Comparison of ENCODE assay signal across 10 mouse cellular contexts in the genomic region with DNA sequence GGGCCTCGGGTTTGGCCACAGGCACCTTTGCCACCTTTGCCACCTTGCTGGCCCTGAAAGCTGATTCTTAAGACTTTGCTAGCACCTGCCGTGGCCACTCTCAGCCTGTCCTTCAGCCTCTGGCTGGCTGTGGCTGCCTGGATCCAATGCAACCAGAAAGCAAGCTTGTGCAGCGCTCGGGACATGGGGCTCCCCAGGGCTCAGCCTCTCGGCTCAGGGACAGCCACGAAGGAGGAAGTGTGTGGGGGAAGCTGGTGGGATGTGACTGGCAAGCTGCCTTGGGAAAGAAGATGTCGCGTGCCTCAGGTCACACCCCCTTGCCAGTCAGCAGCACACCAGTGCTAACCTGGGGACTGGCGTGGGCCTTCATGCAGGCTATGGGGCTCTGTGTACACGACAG. TPM values are rescaled to one million over a fixed set of nuclear protein-coding genes. Genes with fewer than 3 reads are reported as not detected.
DNase-seq lines count a peak whose midpoint lies in the region; ATAC-seq and TF ChIP-seq lines count a peak whose summit lies in the region.
"Had no signal": no experiment of that assay in that cellular context is flagged by ENCODE, and none has a peak within 500 bp of the region (broad histone marks: within the 10 kb centered on the region; RNA-seq: fewer than 3 reads in every experiment).

No protein-coding gene starts in this region.

- H3K9me3 ChIP-seq in hindbrain, embryonic 10.5 days: no peaks in the 10 kb centered on the region
- no peaks in the 10 kb centered on the region for H3K9me3 ChIP-seq in hindbrain, embryonic 12.5 days (replicated peaks)
- H3K9me3 ChIP-seq in heart, embryonic 16.5 days (replicated peaks; ENCODE audit: control insufficient read depth, low read length): no peaks in the 10 kb centered on the region
- H3K9me3 ChIP-seq: hindbrain, embryonic 15.5 days had no signal

- H3K27me3 ChIP-seq in hindbrain, embryonic 10.5 days (ENCODE audit: insufficient read depth, poor library complexity, severe bottlenecking): no peaks in the 10 kb centered on the region
- no peaks in the 10 kb centered on the region; the same call in 1 of the 2 replicates for H3K27me3 ChIP-seq in hindbrain, embryonic 12.5 days
- H3K27me3 ChIP-seq in heart, embryonic 16.5 days (ENCODE audit: control insufficient read depth, insufficient read depth, low read length): no peaks in the 10 kb centered on the region
- H3K27me3 ChIP-seq in cerebellum, adult 2 months (ENCODE audit: control insufficient read depth, insufficient read depth, low read length): no peaks in the 10 kb centered on the region
- H3K27me3 ChIP-seq: hindbrain, embryonic 15.5 days; Patski had no signal

- no peak overlapping the region for H3K4me2 ChIP-seq in hindbrain, embryonic 12.5 days (replicated peaks)
- no peak overlapping the region for H3K4me2 ChIP-seq in heart, embryonic 16.5 days (ENCODE audit: low read depth, low read length)
- H3K4me2 ChIP-seq: hindbrain, embryonic 15.5 days had no signal

- DNase-seq in hindbrain, embryonic 10.5 days (ENCODE audit: low spot score): no peak
- DNase-seq in B cell, adult 2 months: peak; percentile 68 to 69
- DNase-seq in lung, postnatal 36 days: peak; percentile 54
- no peak for DNase-seq in cerebellum, adult 2 months
- no peak for DNase-seq in left cerebral cortex, adult 9 months (ENCODE audit: low spot score in 2 of 2)

- H3K36me3 ChIP-seq in hindbrain, embryonic 10.5 days: no peaks in the 10 kb centered on the region
- no peaks in the 10 kb centered on the region for H3K36me3 ChIP-seq in hindbrain, embryonic 12.5 days
- H3K36me3 ChIP-seq in heart, embryonic 16.5 days (ENCODE audit: control insufficient read depth, insufficient read depth): no peaks in the 10 kb centered on the region
- H3K36me3 ChIP-seq: hindbrain, embryonic 15.5 days had no signal

- no peak overlapping the region for H3K9ac ChIP-seq in hindbrain, embryonic 12.5 days
- no peak overlapping the region for H3K9ac ChIP-seq in heart, embryonic 16.5 days (ENCODE audit: low read length)
- H3K9ac ChIP-seq: hindbrain, embryonic 15.5 days had no signal

- ATAC-seq in hindbrain, embryonic 12.5 days (ENCODE audit: low FRiP score): no peak
- no peak for ATAC-seq in heart, embryonic 16.5 days (replicated peaks; ENCODE audit: extremely low read depth, insufficient read depth, low FRiP score)
- no peak for ATAC-seq in inflammation-experienced regulatory T-cells, adult 6 months
- ATAC-seq: Patski had no signal

- H3K27ac ChIP-seq in hindbrain, embryonic 10.5 days: peak overlapping the region; percentile 13; the same call in 1 of the 2 replicates
- no peak overlapping the region for H3K27ac ChIP-seq in hindbrain, embryonic 12.5 days
- H3K27ac ChIP-seq in heart, embryonic 16.5 days (ENCODE audit: low read length): peak overlapping the region; percentile 85
- no peak overlapping the region for H3K27ac ChIP-seq in cerebellum, adult 2 months (ENCODE audit: insufficient read depth, low read length)
- H3K27ac ChIP-seq: hindbrain, embryonic 15.5 days had no signal

- no peak for TF ChIP-seq CTCF in cerebellum, adult 2 months (IDR thresholded peaks at IDR 0.05; ENCODE audit: borderline replicate concordance, insufficient read depth, low read depth, low read length)

- WGBS in hindbrain, embryonic 10.5 days: 81% methylated on average over 10 of the region's 10 CpGs
- WGBS in hindbrain, embryonic 12.5 days: 76% methylated on average over 10 of the region's 10 CpGs
- 61% methylated on average over 10 of the region's 10 CpGs for WGBS in heart, embryonic 16.5 days
- 84% methylated on average over 10 of the region's 10 CpGs for WGBS in cerebellum, adult 2 months

- no peak for TF ChIP-seq POLR2A in cerebellum, adult 2 months (IDR thresholded peaks at IDR 0.05; ENCODE audit: borderline replicate concordance, insufficient read depth, low read length)

- no peak overlapping the region for H3K4me3 ChIP-seq in hindbrain, embryonic 10.5 days
- no peak overlapping the region for H3K4me3 ChIP-seq in hindbrain, embryonic 12.5 days
- H3K4me3 ChIP-seq in heart, embryonic 16.5 days (ENCODE audit: low read length): no peak overlapping the region
- H3K4me3 ChIP-seq in cerebellum, adult 2 months (replicated peaks; ENCODE audit: insufficient read depth, low read depth, low read length): no peak overlapping the region
- H3K4me3 ChIP-seq: hindbrain, embryonic 15.5 days had no signal

- H3K4me1 ChIP-seq in hindbrain, embryonic 10.5 days (replicated peaks): peaks cover 40% of the 10 kb centered on the region
- H3K4me1 ChIP-seq in hindbrain, embryonic 12.5 days: peaks cover 11% of the 10 kb centered on the region; the same call in 1 of the 2 replicates
- H3K4me1 ChIP-seq in heart, embryonic 16.5 days (ENCODE audit: control insufficient read depth, insufficient read depth, low read length): peaks cover 54% of the 10 kb centered on the region
- H3K4me1 ChIP-seq in cerebellum, adult 2 months (ENCODE audit: control insufficient read depth, insufficient read depth, low read length): peaks cover 53% of the 10 kb centered on the region

RNA-seq across cellular contexts. Expression of a gene that starts 9.2 kb away (rescaled TPM):
- 0.30 and 0.36 TPM in 2 replicates for polyA plus RNA-seq in hindbrain, embryonic 10.5 days (2016; fragmentation: Nextera tagmentation; extraction: Ambion mirVana)
- polyA plus RNA-seq in hindbrain, embryonic 12.5 days (2016; fragmentation: Nextera tagmentation; extraction: Ambion mirVana): 0.12 and 0.14 TPM in 2 replicates
- polyA plus RNA-seq in heart, embryonic 16.5 days (2015; fragmentation: Nextera tagmentation; extraction: Ambion mirVana): 0.74 and 0.85 TPM in 2 replicates
- 0.84 and 0.93 TPM in 2 replicates for polyA plus RNA-seq in cerebellum, adult 2 months (2012; rRNA removed)
- polyA plus RNA-seq in inflammation-experienced regulatory T-cells, adult 6 months (2017; shearing (Covaris generic)): 10 to 100 TPM; 15.6 to 28.0 (median 24.5) TPM

RNA-seq across cellular contexts. Expression of a gene that starts 21.8 kb away (rescaled TPM):
- 9.0 and 14.0 TPM in 2 replicates for polyA plus RNA-seq in hindbrain, embryonic 10.5 days (2016; fragmentation: Nextera tagmentation; extraction: Ambion mirVana)
- polyA plus RNA-seq in hindbrain, embryonic 12.5 days (2016; fragmentation: Nextera tagmentation; extraction: Ambion mirVana): 18.3 and 23.7 TPM in 2 replicates
- 0.12 and 0.21 TPM in 2 replicates for polyA plus RNA-seq in heart, embryonic 16.5 days (2015; fragmentation: Nextera tagmentation; extraction: Ambion mirVana)
- 17.0 and 26.6 TPM in 2 replicates for polyA plus RNA-seq in cerebellum, adult 2 months (2012; rRNA removed)
- not detected for polyA plus RNA-seq in inflammation-experienced regulatory T-cells, adult 6 months (2017; shearing (Covaris generic))

RNA-seq across cellular contexts. Expression of a gene that starts 30.1 kb away (rescaled TPM):
- 11.5 and 13.5 TPM in 2 replicates for polyA plus RNA-seq in hindbrain, embryonic 10.5 days (2016; fragmentation: Nextera tagmentation; extraction: Ambion mirVana)
- polyA plus RNA-seq in hindbrain, embryonic 12.5 days (2016; fragmentation: Nextera tagmentation; extraction: Ambion mirVana): 15.2 and 16.7 TPM in 2 replicates
- polyA plus RNA-seq in heart, embryonic 16.5 days (2015; fragmentation: Nextera tagmentation; extraction: Ambion mirVana): 21.4 and 25.5 TPM in 2 replicates
- 30.5 and 31.6 TPM in 2 replicates for polyA plus RNA-seq in cerebellum, adult 2 months (2012; rRNA removed)
- 1 to 10 TPM; 2.6 to 7.3 (median 7.1) TPM for polyA plus RNA-seq in inflammation-experienced regulatory T-cells, adult 6 months (2017; shearing (Covaris generic))

Comparison
In these comparisons a context has a peak if more than half of its experiments do, and no peak if none do; other contexts are left out.
1. H3K27ac ChIP-seq: peak in hindbrain, embryonic 10.5 days (single experiment) and heart, embryonic 16.5 days (single experiment); none in hindbrain, embryonic 12.5 days (single experiment) and cerebellum, adult 2 months (single experiment).
2. DNase-seq: peak in B cell, adult 2 months (2 of 2) and lung, postnatal 36 days (single experiment); none in hindbrain, embryonic 10.5 days (single experiment), cerebellum, adult 2 months (0 of 2) and left cerebral cortex, adult 9 months (0 of 2).